Mouse (Mus musculus) CD8-positive naive resting alpha-beta T cell, adult 2 months (primary cell): Measurements from ENCODE around the gene Nol11.

Source experiments
- DNase-seq, 2 experiments: peaks; one replicate each; pipeline ENCODE4 v3.0.0; 2022; ENCODE audit warnings: low read depth in 2 of 2, low spot score in 2 of 2

Nol11 gene

DNA sequence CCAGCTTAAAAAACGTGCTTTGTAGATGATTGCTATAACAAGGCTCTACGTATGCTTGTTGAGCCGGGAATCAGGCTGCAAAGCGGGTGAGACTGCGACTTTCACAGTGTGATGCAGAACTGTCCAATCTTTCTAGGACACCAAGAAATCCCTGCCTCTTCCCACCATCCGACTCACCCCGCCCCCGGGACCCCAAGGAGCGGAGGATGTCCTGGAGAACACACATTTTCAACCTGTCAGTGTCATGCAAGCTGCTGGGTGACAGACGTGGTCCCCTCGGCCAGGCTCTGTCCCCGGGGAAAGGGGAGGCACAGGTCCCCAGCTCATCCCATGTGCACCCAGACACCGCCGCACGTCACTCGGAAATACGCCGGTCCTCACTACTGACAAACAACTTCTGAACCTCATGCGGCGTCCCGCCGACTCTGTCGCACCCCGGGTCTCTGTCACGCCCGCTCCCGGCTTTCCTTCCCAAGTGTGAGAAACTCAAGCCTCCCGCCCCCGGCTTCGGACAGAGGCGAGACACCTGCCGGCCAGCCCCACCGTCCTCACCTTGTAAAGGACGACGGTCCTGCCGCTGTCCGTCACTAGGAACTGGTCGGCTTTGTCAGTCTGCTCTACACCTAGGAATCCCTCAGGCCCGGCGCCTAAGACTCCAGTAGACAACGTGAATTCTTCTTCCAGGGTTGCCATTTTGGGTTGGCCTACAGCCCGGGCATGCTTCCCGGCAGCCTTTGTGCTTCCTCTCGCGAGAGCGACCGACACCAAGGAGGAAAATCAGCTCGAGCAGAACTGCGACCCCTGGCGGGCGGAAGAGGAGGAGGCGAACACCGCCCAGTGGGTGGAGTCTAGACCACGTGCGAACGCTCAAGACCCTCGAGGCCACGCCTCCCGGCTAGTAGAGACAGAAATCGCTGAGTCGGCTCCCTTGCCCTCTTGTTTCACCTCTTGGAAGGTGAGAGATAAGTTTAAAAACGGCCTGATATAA lies at the start of gene Nol11:
Gene Nol11 (minus strand): TSS at position 817 of the 988 bp plus-strand sequence.
- DNase-seq, result peak; percentile 97 to 98

- no peak for DNase-seq
These were observed 49.3 kb upstream of the Nol11 start for GRCm38 (mm10) chr11:107238506-107238905.

DNA sequence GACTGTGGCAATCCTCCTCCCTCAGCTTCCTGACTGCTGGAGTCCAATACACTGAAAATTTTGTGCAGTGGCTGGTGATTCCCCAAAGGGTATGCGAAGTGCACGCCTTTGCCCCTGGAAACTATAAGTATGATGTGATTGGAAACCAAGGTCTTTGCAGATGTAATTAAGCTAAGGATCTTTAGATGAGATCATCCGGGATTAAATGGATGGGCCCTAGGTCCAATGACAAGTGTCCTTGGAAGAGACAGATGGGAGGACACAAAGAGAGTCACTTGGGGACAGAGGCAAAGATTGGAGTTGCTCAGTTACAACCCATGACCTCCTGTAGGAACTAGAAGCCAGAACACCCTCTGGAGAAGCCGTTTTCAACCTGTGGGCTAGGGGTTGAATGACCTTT lies 48.4 kb upstream of the Nol11 start:
- no peak for DNase-seq

- no peak for DNase-seq
These were observed 44.2 kb upstream of the Nol11 start for GRCm38 (mm10) chr11:107233252-107233890.

GRCm38 (mm10) chr11:107230128-107230527 lies 40.9 kb upstream of the Nol11 start:
- DNase-seq, result no peak

GRCm38 (mm10) chr11:107226431-107226830 lies 37.2 kb upstream of the Nol11 start:
- DNase-seq, result no peak

DNA sequence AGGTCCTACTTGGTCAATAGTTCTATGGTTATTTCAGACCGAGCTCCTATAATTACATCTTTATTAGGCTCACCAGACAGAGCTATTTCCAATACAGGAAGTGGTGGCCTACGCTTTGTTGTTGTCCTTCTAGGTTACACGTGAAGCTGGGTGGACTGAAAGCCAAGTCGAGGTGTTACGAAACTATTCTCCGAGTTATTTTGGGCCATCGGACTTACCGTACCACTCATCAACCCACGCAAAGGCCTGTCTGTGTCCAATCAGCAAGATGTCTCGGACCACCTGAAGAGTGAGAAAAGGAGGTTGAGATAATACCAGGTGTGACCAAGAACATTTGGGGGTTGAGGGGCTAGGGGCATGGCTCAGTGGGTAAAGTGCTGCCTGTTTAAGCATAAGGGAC lies 36.8 kb upstream of the Nol11 start:
- no peak for DNase-seq

DNA sequence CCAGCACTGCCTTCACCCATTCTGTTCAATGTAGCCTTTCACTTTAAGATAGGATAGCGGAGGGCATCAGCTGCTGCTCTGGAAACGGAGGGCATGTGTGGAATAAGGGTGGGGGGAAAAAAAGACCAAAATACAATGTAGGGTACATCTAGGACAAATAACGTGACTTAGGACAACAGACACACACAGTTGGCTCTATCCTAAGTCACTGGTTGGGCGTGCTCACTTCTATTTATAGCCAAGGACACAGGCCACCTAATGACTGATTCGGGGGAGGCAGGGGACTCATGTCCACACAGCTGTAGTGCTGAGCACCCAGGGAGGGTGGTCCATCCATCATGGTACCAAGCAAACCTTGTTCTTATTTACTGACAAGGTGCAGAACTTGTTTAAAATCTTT lies 36.1 kb upstream of the Nol11 start:
- DNase-seq, result no peak

DNA sequence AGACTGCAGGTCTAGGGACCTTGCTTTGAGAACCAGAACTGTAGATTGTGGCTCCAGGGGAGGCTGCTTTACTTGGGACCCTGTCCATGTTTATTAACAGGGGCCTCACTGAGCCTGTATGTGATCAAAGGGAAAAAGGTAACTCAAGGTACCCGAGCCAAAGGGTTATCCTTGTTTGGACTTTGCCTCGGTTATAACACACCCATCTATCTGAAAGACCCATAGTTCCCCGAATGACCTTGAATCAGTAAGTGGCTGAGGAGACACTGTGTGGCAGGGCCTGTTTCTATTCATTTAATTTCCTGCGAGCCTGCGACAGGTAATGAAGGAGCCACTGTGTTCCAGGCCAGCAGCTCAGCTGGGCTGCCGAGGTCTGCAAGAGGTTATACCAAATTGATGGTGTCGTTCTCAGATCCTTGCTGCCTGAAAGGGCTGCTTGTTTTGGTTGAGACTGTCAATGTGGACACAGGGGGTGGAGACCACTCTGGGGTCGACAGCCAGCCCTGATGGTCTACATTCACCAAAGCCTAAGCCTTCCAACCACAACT lies 34.6 kb upstream of the Nol11 start:
- DNase-seq, result no peak

GRCm38 (mm10) chr11:107223169-107223561 lies 34.0 kb upstream of the Nol11 start:
- no peak for DNase-seq

GRCm38 (mm10) chr11:107222531-107223168 lies 33.5 kb upstream of the Nol11 start:
- no peak for DNase-seq

DNA sequence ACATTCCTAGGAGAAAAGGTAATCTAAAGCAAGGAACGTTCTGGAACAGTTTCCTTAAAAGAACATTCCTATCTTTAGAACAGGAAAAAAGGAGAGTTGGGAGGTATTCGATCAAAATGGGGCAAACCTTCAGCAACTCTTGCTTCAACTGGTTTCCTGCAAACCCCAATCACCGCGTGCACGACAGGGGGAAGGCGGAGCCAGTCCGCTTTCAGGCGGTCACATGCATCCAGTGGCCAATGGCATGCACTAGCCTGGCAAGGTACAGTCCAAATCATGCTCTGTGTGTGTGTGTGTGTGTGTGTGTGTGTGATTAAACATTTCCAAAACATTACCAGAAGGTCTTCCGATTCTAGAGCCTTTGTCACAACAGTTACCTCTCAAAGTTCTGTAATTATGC lies 25.9 kb upstream of the Nol11 start:
- DNase-seq, result no peak

- DNase-seq, result peak in 1 of 2 experiments; percentile 18
These were observed 24.6 kb upstream of the Nol11 start for GRCm38 (mm10) chr11:107213745-107214144.

GRCm38 (mm10) chr11:107209818-107210217 lies 20.6 kb upstream of the Nol11 start:
- DNase-seq, result no peak

GRCm38 (mm10) chr11:107201773-107202172 lies 12.6 kb upstream of the Nol11 start:
- DNase-seq, result no peak

DNA sequence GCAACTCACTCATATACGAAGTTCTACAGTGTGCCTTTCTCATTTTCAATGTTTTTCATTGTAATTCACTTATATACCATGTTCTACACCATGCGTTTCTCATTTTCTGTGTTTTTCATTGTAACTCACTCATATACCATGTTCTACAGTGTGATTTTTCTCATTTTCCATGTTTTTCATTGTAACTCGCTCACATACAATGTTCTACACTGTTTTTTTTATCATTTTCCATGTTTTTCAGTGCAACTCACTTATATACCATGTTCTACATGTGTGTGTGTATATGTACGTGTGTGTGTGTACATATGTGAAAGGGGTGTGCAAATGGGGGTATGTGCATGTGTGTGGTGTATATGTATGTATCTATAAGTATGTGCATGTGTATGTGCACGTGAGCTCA lies 10.1 kb upstream of the Nol11 start:
- no peak for DNase-seq

DNA sequence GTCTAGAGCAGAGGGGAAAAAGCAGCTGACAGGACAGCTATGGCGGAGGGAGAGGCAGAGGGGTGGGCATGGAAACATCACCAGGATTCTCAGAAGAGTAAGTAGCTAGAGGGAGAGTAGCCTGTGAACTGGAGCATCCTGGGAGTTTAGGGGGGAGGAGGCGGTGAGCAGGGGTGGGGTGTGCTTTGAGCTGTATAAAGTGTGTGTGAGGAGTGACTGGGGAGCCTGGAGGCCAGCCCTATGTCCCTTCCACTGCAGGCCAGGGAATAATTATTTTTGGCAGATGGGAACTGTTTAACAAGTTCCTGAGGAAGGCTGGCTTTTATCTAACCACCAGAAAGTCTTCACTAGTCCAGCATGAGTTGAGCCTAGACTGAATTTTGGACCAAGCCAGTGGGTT lies 6.2 kb upstream of the Nol11 start:
- no peak for DNase-seq

GRCm38 (mm10) chr11:107190376-107190775 lies 1.2 kb upstream of the Nol11 start:
- DNase-seq, result no peak

- DNase-seq, result no peak
These were observed 5.4 kb downstream of the Nol11 start for GRCm38 (mm10) chr11:107183777-107184176.

- no peak for DNase-seq
These were observed 28.0 kb downstream of the Nol11 start for GRCm38 (mm10) chr11:107161215-107161614.

DNA sequence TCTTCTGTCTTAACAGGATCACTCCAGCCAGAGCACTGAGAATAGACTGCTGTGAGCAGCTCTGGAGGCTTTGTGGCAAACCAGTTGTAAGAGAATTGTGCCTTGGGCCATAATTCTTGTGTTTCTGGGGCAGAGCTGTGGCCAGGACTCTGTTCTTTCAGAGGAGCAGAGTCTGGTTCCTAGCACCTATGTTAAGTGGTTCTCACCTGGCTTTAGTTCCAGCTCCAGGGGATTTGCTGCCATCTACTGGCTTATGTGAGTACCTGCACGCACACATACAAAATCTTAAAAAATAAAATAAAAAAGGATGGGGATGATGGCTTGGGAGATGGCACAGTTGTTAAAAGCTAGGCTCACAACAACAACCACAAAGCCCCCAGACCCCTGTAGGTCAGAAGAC lies 30.1 kb downstream of the Nol11 start:
- DNase-seq, result peak in 1 of 2 experiments; percentile 15
